Mouse (Mus musculus) CD4-positive naive resting alpha-beta T cell, adult 57 days (primary cell): ENCODE results near the gene Dscaml1. TPM values are rescaled to one million over a fixed set of nuclear protein-coding genes. Genes with fewer than 3 reads are reported as not detected.

Experiments
- total RNA-seq: library from RNA; stranded (reverse); gene quantifications from one replicate; pipeline ENCODE4 v1.2.4, GENCODE M21; 2023

Dscaml1 gene
- not detected for total RNA-seq

DNA sequence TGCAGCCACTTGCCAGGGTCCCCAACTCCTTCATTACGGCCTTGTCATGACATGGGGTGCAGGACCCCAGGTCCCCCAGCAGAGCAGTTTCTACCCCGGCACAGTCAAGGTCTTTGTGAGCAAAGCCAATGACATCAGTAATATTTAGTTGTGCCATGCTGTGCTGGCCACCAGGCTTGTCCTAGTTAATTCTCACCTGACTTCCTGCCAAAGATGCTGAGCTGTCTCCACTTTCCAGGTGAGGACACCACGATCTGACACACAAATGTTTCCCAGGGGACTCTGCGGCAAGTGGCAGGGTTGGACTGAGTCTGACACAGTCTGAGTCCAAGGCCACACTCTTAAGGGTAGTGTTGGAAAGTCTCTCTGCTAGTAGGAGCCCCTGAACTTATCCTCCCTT is at the start of gene Dscaml1:
Gene Dscaml1 (plus strand): TSS at position 173 of the 400 bp plus-strand sequence.

DNA sequence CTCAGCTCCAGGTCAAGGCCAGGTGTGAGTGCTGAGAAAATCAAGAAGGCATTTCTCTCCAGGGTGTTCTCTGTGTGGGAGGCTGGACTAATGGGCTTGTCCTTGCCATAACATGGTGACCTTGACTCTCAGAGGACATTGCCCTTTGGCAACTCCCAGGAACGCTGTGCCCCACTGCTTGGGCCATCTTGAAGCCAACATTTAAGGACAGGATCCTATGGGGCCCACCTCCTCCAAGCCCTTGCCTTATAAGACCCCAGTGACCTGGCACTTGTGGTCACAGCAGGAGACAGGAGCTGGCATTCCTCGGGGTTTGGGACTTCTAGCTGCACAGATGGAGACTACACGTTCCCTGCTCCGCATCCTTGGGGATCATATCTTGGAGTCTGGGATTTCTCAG is 27.0 kb upstream of the Dscaml1 start, which contains the start of gene Fxyd2:
Gene Fxyd2 (plus strand): TSS at position 236 of the 400 bp plus-strand sequence.

Other genes with a start within 250 kb of the Dscaml1 start
- not detected for gene BC049352, start 244.6 kb upstream of the Dscaml1 start, total RNA-seq
- gene Tmprss4, start 222.5 kb upstream of the Dscaml1 start, total RNA-seq = not detected
- gene Il10ra, start 157.5 kb upstream of the Dscaml1 start, total RNA-seq = 24.9 TPM
- not detected for gene Tmprss13, start 107.5 kb upstream of the Dscaml1 start, total RNA-seq
- gene Fxyd6, start 56.4 kb upstream of the Dscaml1 start, total RNA-seq = not detected
- gene Fxyd2, start 27.0 kb upstream of the Dscaml1 start, total RNA-seq = not detected